Mouse (Mus musculus) kidney, embryonic 14.5 days (tissue): ENCODE measurements around the gene Iqschfp. TPM values are rescaled to one million over a fixed set of nuclear protein-coding genes. Genes with fewer than 3 reads are reported as not detected.
"Not testable (repeated sequence)": the region's sequence is repeated elsewhere in the genome, so short reads cannot be mapped to it uniquely, and the experiment has no call there.

Source experiments
- ATAC-seq: fragments of 200-750 bp; cut with Nextera tagmentation; 2 replicates; pipeline ENCODE4 v1.8.0; 2017; ENCODE audit warnings: moderate number of reproducible peaks, mild to moderate bottlenecking, moderate TSS enrichment, moderate library complexity; ENCODE audit not compliant: low FRiP score, low TSS enrichment
- H3K27ac ChIP-seq: fragments of 300-500 bp; sonication (generic); 2 replicates; pipeline ENCODE4 v1.5.1; 2014; ENCODE audit warnings: low read depth, mild to moderate bottlenecking, low read length, moderate library complexity, mixed read lengths
- H3K27me3 ChIP-seq: fragments of 300-500 bp; sonication (generic); 2 replicates; pipeline ENCODE4 v1.6.1; 2014; ENCODE audit warnings: mild to moderate bottlenecking, low read length; ENCODE audit not compliant: control insufficient read depth, insufficient read depth
- H3K36me3 ChIP-seq: fragments of 300-500 bp; sonication (generic); 2 replicates; pipeline ENCODE4 v1.6.1; 2014; ENCODE audit warnings: low read length, mixed read lengths; ENCODE audit not compliant: control insufficient read depth, insufficient read depth
- H3K4me1 ChIP-seq: fragments of 300-500 bp; sonication (generic); 2 replicates; pipeline ENCODE4 v1.6.1; 2014; ENCODE audit warnings: low read length, mixed read lengths; ENCODE audit not compliant: control insufficient read depth, insufficient read depth
- H3K4me2 ChIP-seq: fragments of 300-500 bp; sonication (generic); replicated peaks from 2 replicates; pipeline ENCODE4 v1.6.1; 2014; ENCODE audit warnings: low read depth, mild to moderate bottlenecking, low read length
- H3K4me3 ChIP-seq: fragments of 300-500 bp; sonication (generic); 2 replicates; pipeline ENCODE4 v1.5.1; 2014; ENCODE audit warnings: mild to moderate bottlenecking, low read length
- H3K9ac ChIP-seq: fragments of 300-500 bp; sonication (generic); 2 replicates; pipeline ENCODE4 v1.6.1; 2014; ENCODE audit warnings: low read depth, mild to moderate bottlenecking, low read length, moderate library complexity
- H3K9me3 ChIP-seq: fragments of 300-500 bp; sonication (generic); 2 replicates; pipeline ENCODE4 v1.6.1; 2016; ENCODE audit warnings: low read length; ENCODE audit not compliant: control insufficient read depth
- WGBS: fragments of 180-500 bp; shearing (Covaris S2); extraction: QIAGEN DNeasy Blood & Tissue Kit; methylation state at CpG from one replicate; pipeline ENCODE4 v1.1.7; 2014; 5-methylcytosine and 5-hydroxymethylcytosine counted together
- polyA plus RNA-seq: library from polyadenylated mRNA; unstranded; fragments of >200 nt; fragmentation: Nextera tagmentation; extraction: Ambion mirVana; gene quantifications from 2 replicates; pipeline ENCODE4 v1.2.1, GENCODE M21; 2014

The Iqschfp gene
- polyA plus RNA-seq, 1 experiment from 2014 or later: not detected

DNA sequence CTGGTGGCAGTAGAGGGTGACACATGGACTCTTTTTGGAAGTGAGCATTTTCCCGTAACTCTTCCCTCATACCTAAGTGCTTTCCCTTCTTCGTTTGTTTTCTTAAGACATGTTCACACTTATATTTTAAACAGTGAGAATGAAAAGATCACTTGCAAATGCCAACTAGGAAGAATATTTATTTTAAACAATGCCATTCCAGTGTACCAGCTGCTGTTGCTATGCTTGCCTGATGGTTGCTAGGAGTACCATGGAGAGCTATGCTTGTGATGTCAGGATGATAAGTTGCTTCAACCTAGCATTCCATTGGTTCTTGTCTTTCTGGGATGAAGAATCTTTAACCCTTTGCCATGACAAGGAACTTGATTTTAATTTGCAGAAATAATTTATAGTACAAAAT lies 193.0 kb downstream of the Iqschfp start:
- 94% methylated on average over 2 of the region's 2 CpGs for WGBS
- no peak overlapping the region for H3K4me3 ChIP-seq

GRCm38 (mm10) chr3:68092108-68092507 lies 200.1 kb downstream of the Iqschfp start:
- H3K4me1 ChIP-seq: no peaks in the 10 kb centered on the region
- H3K4me2 ChIP-seq: no peak overlapping the region
- H3K27ac ChIP-seq: no peak overlapping the region
- no peaks in the 10 kb centered on the region for H3K27me3 ChIP-seq
- H3K9ac ChIP-seq: no peak overlapping the region
- H3K4me3 ChIP-seq: no peak overlapping the region
- 78% methylated on average over 4 of the region's 4 CpGs for WGBS
- H3K9me3 ChIP-seq: no peaks in the 10 kb centered on the region
- no peak for ATAC-seq
- no peaks in the 10 kb centered on the region for H3K36me3 ChIP-seq

More for the DNA sequence above, 193.0 kb downstream of the Iqschfp start:
- H3K9ac ChIP-seq: no peak overlapping the region
- no peak for ATAC-seq
- H3K4me1 ChIP-seq: no peaks in the 10 kb centered on the region
- H3K36me3 ChIP-seq: no peaks in the 10 kb centered on the region
- no peak overlapping the region for H3K4me2 ChIP-seq
- no peak overlapping the region for H3K27ac ChIP-seq
- H3K27me3 ChIP-seq: no peaks in the 10 kb centered on the region
- no peaks in the 10 kb centered on the region for H3K9me3 ChIP-seq

GRCm38 (mm10) chr3:68096724-68097431 lies 204.8 kb downstream of the Iqschfp start:
- Histone ChIP-seq H3K27me3 (no peaks in the 10 kb centered on the region), H3K9me3 (no peaks in the 10 kb centered on the region), H3K4me3 (no peak overlapping the region), H3K27ac (no peak overlapping the region), H3K36me3 (no peaks in the 10 kb centered on the region), H3K9ac (no peak overlapping the region), H3K4me2 (no peak overlapping the region), H3K4me1 (no peaks in the 10 kb centered on the region)
- no peak for ATAC-seq
- 37% methylated on average over 4 of the region's 4 CpGs for WGBS

DNA sequence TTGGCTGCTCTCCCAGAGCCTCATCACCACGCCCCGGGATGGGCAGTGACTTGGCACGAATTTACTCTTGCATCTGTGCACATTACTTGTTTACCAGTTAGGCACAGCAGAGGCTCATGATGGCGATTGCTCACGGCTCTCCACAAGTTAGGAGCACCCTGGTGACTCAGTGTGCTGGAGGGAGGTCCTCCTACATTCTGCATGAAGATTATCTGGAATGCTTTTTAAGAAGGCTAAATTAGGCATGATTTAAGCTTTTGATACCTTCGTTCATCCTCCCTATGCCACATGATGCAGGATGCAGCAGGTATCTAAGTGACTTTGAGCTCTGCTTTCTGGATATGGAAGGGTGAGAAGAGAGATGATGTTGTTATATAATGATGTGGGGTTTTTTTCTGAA lies 207.5 kb downstream of the Iqschfp start:
- H3K9me3 ChIP-seq, H3K36me3 ChIP-seq, H3K27ac ChIP-seq, H3K9ac ChIP-seq, H3K4me1 ChIP-seq, H3K4me2 ChIP-seq, ATAC-seq, H3K4me3 ChIP-seq, H3K27me3 ChIP-seq: not testable (repeated sequence)
- 97% methylated on average over 6 of the region's 6 CpGs for WGBS

- no peak overlapping the region for H3K4me3 ChIP-seq
- no peaks in the 10 kb centered on the region for H3K27me3 ChIP-seq
- no peaks in the 10 kb centered on the region for H3K36me3 ChIP-seq
- H3K27ac ChIP-seq: no peak overlapping the region
- H3K9me3 ChIP-seq: no peaks in the 10 kb centered on the region
- no peak for ATAC-seq
- H3K9ac ChIP-seq: no peak overlapping the region
- WGBS: 66% methylated on average over 4 of the region's 4 CpGs
- no peak overlapping the region for H3K4me2 ChIP-seq
- H3K4me1 ChIP-seq: no peaks in the 10 kb centered on the region
Measured at GRCm38 (mm10) chr3:68101343-68101742, 209.3 kb downstream of the Iqschfp start.

- Histone ChIP-seq H3K9ac (no peak overlapping the region), H3K27ac (no peak overlapping the region), H3K4me3 (no peak overlapping the region), H3K4me2 (no peak overlapping the region), H3K36me3 (no peaks in the 10 kb centered on the region), H3K27me3 (no peaks in the 10 kb centered on the region), H3K4me1 (no peaks in the 10 kb centered on the region), H3K9me3 (no peaks in the 10 kb centered on the region)
- whole genome bisulfite sequencing: 65% methylated on average over 2 of the region's 2 CpGs
- ATAC-seq: no peak
Measured at GRCm38 (mm10) chr3:68105081-68105685, 213.2 kb downstream of the Iqschfp start.

DNA sequence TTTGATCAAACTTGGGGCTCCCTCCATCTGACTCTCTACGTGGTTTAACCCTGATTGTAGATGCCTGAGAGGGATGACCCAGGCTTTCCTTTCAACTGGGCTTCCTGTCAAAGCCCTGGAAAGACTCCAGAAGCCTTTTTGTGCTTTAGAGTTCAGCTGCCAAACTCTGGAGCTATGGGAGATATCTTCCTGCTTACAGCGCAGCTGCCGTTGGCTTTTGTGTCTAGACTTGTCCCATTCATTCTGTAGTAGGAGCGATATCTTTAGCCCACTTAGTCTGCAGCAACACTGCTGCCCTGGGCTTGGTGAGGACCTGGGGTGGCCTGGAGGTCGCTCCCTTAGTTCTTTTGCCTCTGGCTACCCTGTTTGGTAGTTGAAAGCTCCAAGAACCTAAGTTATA lies 229.3 kb downstream of the Iqschfp start:
- H3K27me3 ChIP-seq: no peaks in the 10 kb centered on the region
- no peak for ATAC-seq
- 70% methylated on average over 5 of the region's 5 CpGs for WGBS

DNA sequence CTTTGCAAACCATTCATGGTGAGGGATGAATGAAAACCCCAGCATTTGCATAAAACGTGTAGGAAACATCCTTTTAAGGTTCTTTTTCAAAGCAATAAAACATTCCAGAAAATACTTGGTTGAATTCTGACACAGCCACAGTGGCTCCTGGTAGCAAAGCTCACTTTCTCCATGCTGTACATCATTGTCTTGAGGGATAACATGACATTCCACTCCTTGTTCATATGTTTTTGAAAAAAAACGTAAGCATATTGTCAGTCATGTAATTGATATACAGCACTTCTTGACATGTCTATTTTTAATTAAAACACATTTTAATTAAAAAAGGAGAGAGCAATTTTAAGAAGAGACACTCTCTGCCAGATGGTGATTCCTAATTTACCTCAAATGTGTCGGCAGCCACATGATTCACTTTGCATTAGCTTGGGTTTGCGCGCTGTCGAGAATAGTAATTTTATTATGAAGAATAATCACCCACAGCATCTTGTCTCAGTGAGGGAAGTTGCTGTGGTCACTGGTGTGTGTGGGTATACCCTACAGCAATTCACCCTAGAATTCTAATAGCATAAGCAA lies 234.3 kb downstream of the Iqschfp start:
- Histone ChIP-seq H3K36me3 (no peaks in the 10 kb centered on the region), H3K4me2 (no peak overlapping the region), H3K4me1 (no peaks in the 10 kb centered on the region), H3K4me3 (no peak overlapping the region), H3K9ac (no peak overlapping the region), H3K27me3 (no peaks in the 10 kb centered on the region), H3K27ac (no peak overlapping the region), H3K9me3 (no peaks in the 10 kb centered on the region)
- no peak for ATAC-seq
- 77% methylated on average over 6 of the region's 6 CpGs for WGBS

More for the DNA sequence above, 229.3 kb downstream of the Iqschfp start:
- no peak overlapping the region for H3K9ac ChIP-seq
- no peaks in the 10 kb centered on the region for H3K4me1 ChIP-seq
- no peak overlapping the region for H3K4me3 ChIP-seq
- no peak overlapping the region for H3K4me2 ChIP-seq
- no peak overlapping the region for H3K27ac ChIP-seq
- no peaks in the 10 kb centered on the region for H3K9me3 ChIP-seq
- H3K36me3 ChIP-seq: no peaks in the 10 kb centered on the region

- WGBS: 82% methylated on average over 1 of the region's 1 CpGs
- no peak for ATAC-seq
- no peaks in the 10 kb centered on the region for H3K9me3 ChIP-seq
Measured at GRCm38 (mm10) chr3:68130386-68130785, 238.4 kb downstream of the Iqschfp start.

More at GRCm38 (mm10) chr3:68130386-68130785, 238.4 kb downstream of the Iqschfp start:
- no peak overlapping the region for H3K9ac ChIP-seq
- H3K36me3 ChIP-seq: no peaks in the 10 kb centered on the region
- no peak overlapping the region for H3K4me2 ChIP-seq
- no peak overlapping the region for H3K4me3 ChIP-seq
- H3K4me1 ChIP-seq: no peaks in the 10 kb centered on the region
- no peaks in the 10 kb centered on the region for H3K27me3 ChIP-seq
- no peak overlapping the region for H3K27ac ChIP-seq
